Mouse (Mus musculus): Measurements from ENCODE around the gene Cst13. TPM values are rescaled to one million over a fixed set of nuclear protein-coding genes. Genes with fewer than 3 reads are reported as not detected.
A peak's percentile ranks its signal among the peaks of the same experiment; 100 is the strongest.
"Not testable (repeated sequence)": the region's sequence is repeated elsewhere in the genome, so short reads cannot be mapped to it uniquely, and the experiment has no call there.

Cst13 gene
- polyA plus RNA-seq (2015; fragmentation: Nextera tagmentation; extraction: Ambion mirVana), result not detected in 2 replicates

- Histone ChIP-seq H3K9me3 (replicated peaks; ENCODE audit: control insufficient read depth, low read length) (no peaks in the 10 kb centered on the region), H3K27me3 (ENCODE audit: control insufficient read depth, insufficient read depth, low read depth, low read length) (no peaks in the 10 kb centered on the region), H3K4me3 (ENCODE audit: low read depth, low read length) (no peak within 1 kb of the TSS), H3K36me3 (ENCODE audit: control insufficient read depth, insufficient read depth) (no peaks in the 10 kb centered on the region), H3K9ac (ENCODE audit: low read depth, low read length) (no peak within 1 kb of the TSS), H3K27ac (ENCODE audit: low read length) (no peak within 1 kb of the TSS), H3K4me2 (ENCODE audit: low read depth, low read length) (no peak within 1 kb of the TSS), H3K4me1 (ENCODE audit: control insufficient read depth, low read depth, low read length) (no peaks in the 10 kb centered on the region)
- no peak for ATAC-seq (ENCODE audit: low read depth)
These were observed at the start of gene Cst13 for GRCm38 (mm10) chr2:148819909-148820308. Gene Cst13 (plus strand): TSS chr2:148820081.

- not testable (repeated sequence) for H3K4me1 ChIP-seq (ENCODE audit: control insufficient read depth, low read depth, low read length); H3K9ac ChIP-seq (ENCODE audit: low read depth, low read length); H3K36me3 ChIP-seq (ENCODE audit: control insufficient read depth, insufficient read depth); H3K4me3 ChIP-seq (ENCODE audit: low read depth, low read length); H3K27ac ChIP-seq (ENCODE audit: low read length); H3K4me2 ChIP-seq (ENCODE audit: low read depth, low read length); ATAC-seq (ENCODE audit: low read depth); H3K9me3 ChIP-seq (replicated peaks; ENCODE audit: control insufficient read depth, low read length); H3K27me3 ChIP-seq (ENCODE audit: control insufficient read depth, insufficient read depth, low read depth, low read length)
- WGBS (ENCODE audit: insufficient replicate concordance), result 66% methylated on average over 4 of the region's 4 CpGs
These were observed 48.5 kb upstream of the Cst13 start, which contains the start of gene Cst11 for GRCm38 (mm10) chr2:148771397-148771796. Gene Cst11 (minus strand): TSS chr2:148771497.

- H3K36me3 ChIP-seq (ENCODE audit: control insufficient read depth, insufficient read depth), result no peaks in the 10 kb centered on the region
- no peak within 1 kb of the TSS for H3K27ac ChIP-seq (ENCODE audit: low read length)
- H3K4me2 ChIP-seq (ENCODE audit: low read depth, low read length), result no peak within 1 kb of the TSS
- ATAC-seq (ENCODE audit: low read depth), result no peak
- no peak within 1 kb of the TSS for H3K9ac ChIP-seq (ENCODE audit: low read depth, low read length)
- no peaks in the 10 kb centered on the region for H3K9me3 ChIP-seq (replicated peaks; ENCODE audit: control insufficient read depth, low read length)
- H3K4me1 ChIP-seq (ENCODE audit: control insufficient read depth, low read depth, low read length), result no peaks in the 10 kb centered on the region
- H3K4me3 ChIP-seq (ENCODE audit: low read depth, low read length), result no peak within 1 kb of the TSS
- no peaks in the 10 kb centered on the region for H3K27me3 ChIP-seq (ENCODE audit: control insufficient read depth, insufficient read depth, low read depth, low read length)
- WGBS (ENCODE audit: insufficient replicate concordance), result 10% methylated on average over 1 of the region's 1 CpGs
These were observed 38.2 kb upstream of the Cst13 start, which contains the start of gene 8030411F24Rik for GRCm38 (mm10) chr2:148781709-148782108. Gene 8030411F24Rik (plus strand): TSS chr2:148782009.

DNA sequence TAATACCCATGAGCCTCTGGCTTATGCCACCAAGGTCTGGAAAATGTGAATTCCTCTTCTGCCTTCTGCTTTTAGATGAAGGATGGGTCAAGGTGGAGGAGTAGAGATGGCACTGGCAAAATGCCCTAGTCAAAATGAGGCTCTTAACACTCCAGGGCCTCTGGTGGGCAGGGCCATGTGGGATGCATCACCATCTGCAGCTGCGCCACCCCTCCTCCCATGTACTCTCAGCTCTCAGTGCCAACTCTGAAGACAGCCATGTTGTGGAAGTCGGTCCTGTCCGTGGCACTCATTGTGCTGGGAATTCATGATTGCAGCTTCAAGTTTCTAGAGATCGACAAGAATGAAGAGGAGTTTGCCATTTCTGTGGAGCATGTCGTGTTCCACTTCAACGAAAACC, 30.7 kb upstream of the Cst13 start, which contains the start of gene Cst12:
Cst12 (plus strand) TSS at position 220 of the 400 bp plus-strand sequence.
- Histone ChIP-seq H3K27ac (ENCODE audit: low read length) (no peak within 1 kb of the TSS), H3K36me3 (ENCODE audit: control insufficient read depth, insufficient read depth) (no peaks in the 10 kb centered on the region), H3K9ac (ENCODE audit: low read depth, low read length) (no peak within 1 kb of the TSS), H3K9me3 (replicated peaks; ENCODE audit: control insufficient read depth, low read length) (no peaks in the 10 kb centered on the region), H3K4me3 (ENCODE audit: low read depth, low read length) (no peak within 1 kb of the TSS), H3K27me3 (ENCODE audit: control insufficient read depth, insufficient read depth, low read depth, low read length) (no peaks in the 10 kb centered on the region), H3K4me2 (ENCODE audit: low read depth, low read length) (no peak within 1 kb of the TSS), H3K4me1 (ENCODE audit: control insufficient read depth, low read depth, low read length) (no peaks in the 10 kb centered on the region)
- WGBS (ENCODE audit: insufficient replicate concordance), result 75% methylated on average over 6 of the region's 6 CpGs
- no peak for ATAC-seq (ENCODE audit: low read depth)

DNA sequence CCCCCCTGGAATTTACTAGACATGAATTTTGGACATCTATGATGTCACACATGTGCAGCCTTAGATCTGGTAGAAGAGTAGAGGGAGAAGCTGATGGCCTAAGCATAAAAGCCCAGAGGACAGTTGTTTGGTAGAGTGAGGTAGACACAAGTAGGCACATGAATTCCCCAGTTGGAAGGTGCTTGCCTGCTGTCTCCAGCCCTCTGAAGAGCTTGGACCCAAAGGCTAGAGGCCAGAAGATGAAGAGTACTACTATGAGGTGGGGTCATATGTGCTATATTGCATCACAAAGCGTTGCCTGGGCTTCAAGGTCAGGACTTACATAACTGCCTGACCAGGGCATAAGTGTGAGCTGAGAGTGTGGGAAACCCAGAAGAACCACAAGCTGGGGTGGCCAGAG, 21.4 kb upstream of the Cst13 start, which contains the start of gene Cst8:
Cst8 (plus strand) TSS at position 301 of the 400 bp plus-strand sequence.
- H3K4me1 ChIP-seq (ENCODE audit: control insufficient read depth, low read depth, low read length), result no peaks in the 10 kb centered on the region
- H3K4me3 ChIP-seq (ENCODE audit: low read depth, low read length), result no peak within 1 kb of the TSS
- WGBS (ENCODE audit: insufficient replicate concordance), result 50% methylated on average over 1 of the region's 1 CpGs
- H3K27me3 ChIP-seq (ENCODE audit: control insufficient read depth, insufficient read depth, low read depth, low read length), result no peaks in the 10 kb centered on the region
- ATAC-seq (ENCODE audit: low read depth), result no peak
- no peaks in the 10 kb centered on the region for H3K9me3 ChIP-seq (replicated peaks; ENCODE audit: control insufficient read depth, low read length)
- H3K9ac ChIP-seq (ENCODE audit: low read depth, low read length), result no peak within 1 kb of the TSS
- H3K27ac ChIP-seq (ENCODE audit: low read length), result no peak within 1 kb of the TSS
- no peaks in the 10 kb centered on the region for H3K36me3 ChIP-seq (ENCODE audit: control insufficient read depth, insufficient read depth)
- no peak within 1 kb of the TSS for H3K4me2 ChIP-seq (ENCODE audit: low read depth, low read length)

DNA sequence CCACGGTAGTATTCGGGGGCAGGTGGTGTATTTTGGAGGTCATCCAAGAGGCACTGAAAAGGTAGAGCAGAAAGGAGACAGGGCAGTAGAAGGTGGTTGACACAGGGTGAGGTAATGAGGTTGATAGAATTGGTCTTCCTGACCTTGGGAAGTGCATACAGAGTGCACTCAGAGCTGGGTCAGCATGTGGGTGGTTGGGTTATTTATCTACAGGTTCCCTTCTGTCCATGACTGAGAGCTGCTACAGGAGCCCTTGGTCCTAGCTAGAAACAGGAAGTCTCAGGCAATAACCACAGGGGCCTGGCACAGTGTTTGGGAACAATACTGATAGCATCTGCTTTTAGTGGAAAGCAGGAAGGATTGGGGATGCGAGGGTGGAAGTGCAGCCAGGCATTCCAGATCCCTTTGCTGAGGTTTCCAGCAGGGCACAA, 18.4 kb upstream of the Cst13 start:
- 11% methylated on average over 3 of the region's 3 CpGs for WGBS (ENCODE audit: insufficient replicate concordance)
- no peaks in the 10 kb centered on the region for H3K27me3 ChIP-seq (ENCODE audit: control insufficient read depth, insufficient read depth, low read depth, low read length)
- no peaks in the 10 kb centered on the region for H3K4me1 ChIP-seq (ENCODE audit: control insufficient read depth, low read depth, low read length)
- H3K36me3 ChIP-seq (ENCODE audit: control insufficient read depth, insufficient read depth), result no peaks in the 10 kb centered on the region
- no peak overlapping the region for H3K9ac ChIP-seq (ENCODE audit: low read depth, low read length)
- no peak overlapping the region for H3K4me2 ChIP-seq (ENCODE audit: low read depth, low read length)
- no peaks in the 10 kb centered on the region for H3K9me3 ChIP-seq (replicated peaks; ENCODE audit: control insufficient read depth, low read length)
- ATAC-seq (ENCODE audit: low read depth), result peak; percentile 75
- no peak overlapping the region for H3K27ac ChIP-seq (ENCODE audit: low read length)
- no peak overlapping the region for H3K4me3 ChIP-seq (ENCODE audit: low read depth, low read length)

- Histone ChIP-seq H3K4me3 (ENCODE audit: low read depth, low read length) (no peak overlapping the region), H3K4me1 (ENCODE audit: control insufficient read depth, low read depth, low read length) (no peaks in the 10 kb centered on the region), H3K27ac (ENCODE audit: low read length) (no peak overlapping the region), H3K9ac (ENCODE audit: low read depth, low read length) (no peak overlapping the region), H3K4me2 (ENCODE audit: low read depth, low read length) (no peak overlapping the region), H3K27me3 (ENCODE audit: control insufficient read depth, insufficient read depth, low read depth, low read length) (no peaks in the 10 kb centered on the region), H3K36me3 (ENCODE audit: control insufficient read depth, insufficient read depth) (no peaks in the 10 kb centered on the region), H3K9me3 (replicated peaks; ENCODE audit: control insufficient read depth, low read length) (no peaks in the 10 kb centered on the region)
- 58% methylated on average over 6 of the region's 6 CpGs for WGBS (ENCODE audit: insufficient replicate concordance)
- ATAC-seq (ENCODE audit: low read depth), result no peak
These were observed 13.2 kb upstream of the Cst13 start for GRCm38 (mm10) chr2:148806696-148807095.

DNA sequence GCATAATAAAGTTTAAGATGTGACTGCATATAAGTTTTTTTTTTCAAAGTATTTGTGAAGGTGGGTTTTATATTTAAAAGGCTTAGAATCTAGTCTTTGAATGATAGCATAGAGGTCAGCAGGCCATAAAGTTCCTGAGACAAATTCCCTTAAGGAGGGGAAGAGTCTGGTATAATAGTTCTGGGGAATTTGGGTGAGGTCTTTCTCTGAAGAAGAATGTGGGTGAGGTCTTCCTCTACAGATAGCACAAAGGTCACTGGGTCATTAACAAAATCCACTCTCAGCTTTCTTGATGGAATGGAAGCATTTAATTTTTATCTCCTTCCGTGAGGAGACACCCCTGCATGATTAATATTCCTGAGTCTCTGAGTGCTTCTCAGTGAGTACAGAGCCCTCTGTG, 6.1 kb downstream of the Cst13 start:
- Histone ChIP-seq H3K27ac (ENCODE audit: low read length) (no peak overlapping the region), H3K9me3 (replicated peaks; ENCODE audit: control insufficient read depth, low read length) (no peaks in the 10 kb centered on the region), H3K4me1 (ENCODE audit: control insufficient read depth, low read depth, low read length) (no peaks in the 10 kb centered on the region), H3K4me3 (ENCODE audit: low read depth, low read length) (no peak overlapping the region), H3K27me3 (ENCODE audit: control insufficient read depth, insufficient read depth, low read depth, low read length) (no peaks in the 10 kb centered on the region), H3K4me2 (ENCODE audit: low read depth, low read length) (no peak overlapping the region), H3K9ac (ENCODE audit: low read depth, low read length) (no peak overlapping the region), H3K36me3 (ENCODE audit: control insufficient read depth, insufficient read depth) (no peaks in the 10 kb centered on the region)
- no peak for ATAC-seq (ENCODE audit: low read depth)
- 48% methylated on average over 1 of the region's 1 CpGs for WGBS (ENCODE audit: insufficient replicate concordance)

- Histone ChIP-seq H3K27me3 (ENCODE audit: control insufficient read depth, insufficient read depth, low read depth, low read length) (no peaks in the 10 kb centered on the region), H3K4me2 (ENCODE audit: low read depth, low read length) (no peak within 1 kb of the TSS), H3K27ac (ENCODE audit: low read length) (no peak within 1 kb of the TSS), H3K9ac (ENCODE audit: low read depth, low read length) (no peak within 1 kb of the TSS), H3K4me3 (ENCODE audit: low read depth, low read length) (no peak within 1 kb of the TSS), H3K4me1 (ENCODE audit: control insufficient read depth, low read depth, low read length) (no peaks in the 10 kb centered on the region), H3K9me3 (replicated peaks; ENCODE audit: control insufficient read depth, low read length) (no peaks in the 10 kb centered on the region), H3K36me3 (ENCODE audit: control insufficient read depth, insufficient read depth) (no peaks in the 10 kb centered on the region)
- ATAC-seq (ENCODE audit: low read depth), result no peak
- WGBS (ENCODE audit: insufficient replicate concordance), result 41% methylated on average over 4 of the region's 4 CpGs
These were observed 15.0 kb downstream of the Cst13 start, which contains the start of gene Cst9 for GRCm38 (mm10) chr2:148834912-148835311. Gene Cst9 (plus strand): TSS chr2:148835147.
